Mouse (Mus musculus): ENCODE measurements around the gene Slc4a2. TPM values are rescaled to one million over a fixed set of nuclear protein-coding genes. Genes with fewer than 3 reads are reported as not detected.
A peak's percentile ranks its signal among the peaks of the same experiment; 100 is the strongest.

Slc4a2 gene
- polyA plus RNA-seq, 1 experiment from 2014 or later: 45.1 TPM

DNA sequence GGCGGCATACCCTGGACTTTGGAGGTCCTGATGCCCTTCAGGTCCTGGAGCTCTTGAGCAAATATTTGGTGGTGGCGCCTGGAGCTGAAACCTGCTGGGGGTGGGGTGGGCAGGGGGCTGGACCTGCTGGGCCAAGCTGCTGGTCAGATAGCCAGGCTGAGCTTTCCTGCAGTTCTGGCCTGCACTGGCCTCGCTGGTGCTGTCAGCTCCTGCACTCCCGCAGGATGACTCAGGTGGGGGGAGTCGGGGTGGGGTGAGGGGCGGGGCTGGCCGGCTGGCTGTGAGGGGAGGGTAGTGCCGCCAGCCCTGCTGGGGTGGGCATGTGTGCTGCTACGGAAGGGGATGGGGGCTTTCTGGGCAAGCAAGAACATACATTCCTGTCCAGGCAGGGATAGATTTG lies 5.0 kb downstream of the Slc4a2 start:
- peak overlapping the region; percentile 32 for H3K4me3 ChIP-seq (ENCODE audit: low read length)
- no peak for ATAC-seq (ENCODE audit: low read depth)
- no peaks in the 10 kb centered on the region for H3K27me3 ChIP-seq (ENCODE audit: control insufficient read depth, insufficient read depth, low read depth, low read length)
- H3K9me3 ChIP-seq (ENCODE audit: control insufficient read depth, low read length): no peaks in the 10 kb centered on the region
- peaks cover 36% of the 10 kb centered on the region for H3K36me3 ChIP-seq (ENCODE audit: control insufficient read depth, insufficient read depth, low read length)
- peaks cover 25% of the 10 kb centered on the region for H3K4me1 ChIP-seq (replicated peaks; ENCODE audit: control insufficient read depth, insufficient read depth, low read length)
- H3K9ac ChIP-seq (ENCODE audit: low read length): peak overlapping the region; percentile 34
- WGBS: 28% methylated on average over 9 of the region's 9 CpGs
- H3K4me2 ChIP-seq (ENCODE audit: low read depth, low read length): peak overlapping the region; percentile 84
- peak overlapping the region; percentile 50 for H3K27ac ChIP-seq (ENCODE audit: low read length)

GRCm38 (mm10) chr5:24433993-24434392 lies 10.4 kb downstream of the Slc4a2 start:
- no peak overlapping the region for H3K27ac ChIP-seq (ENCODE audit: low read length)
- H3K9me3 ChIP-seq (ENCODE audit: control insufficient read depth, low read length): no peaks in the 10 kb centered on the region
- H3K4me2 ChIP-seq (ENCODE audit: low read depth, low read length): no peak overlapping the region
- WGBS: 87% methylated on average over 8 of the region's 8 CpGs
- H3K4me1 ChIP-seq (replicated peaks; ENCODE audit: control insufficient read depth, insufficient read depth, low read length): no peaks in the 10 kb centered on the region; the same call in 1 of the 2 replicates
- H3K36me3 ChIP-seq (ENCODE audit: control insufficient read depth, insufficient read depth, low read length): peaks cover 75% of the 10 kb centered on the region
- ATAC-seq (ENCODE audit: low read depth): no peak
- no peak overlapping the region for H3K9ac ChIP-seq (ENCODE audit: low read length)
- H3K4me3 ChIP-seq (ENCODE audit: low read length): no peak overlapping the region
- no peaks in the 10 kb centered on the region for H3K27me3 ChIP-seq (ENCODE audit: control insufficient read depth, insufficient read depth, low read depth, low read length)

DNA sequence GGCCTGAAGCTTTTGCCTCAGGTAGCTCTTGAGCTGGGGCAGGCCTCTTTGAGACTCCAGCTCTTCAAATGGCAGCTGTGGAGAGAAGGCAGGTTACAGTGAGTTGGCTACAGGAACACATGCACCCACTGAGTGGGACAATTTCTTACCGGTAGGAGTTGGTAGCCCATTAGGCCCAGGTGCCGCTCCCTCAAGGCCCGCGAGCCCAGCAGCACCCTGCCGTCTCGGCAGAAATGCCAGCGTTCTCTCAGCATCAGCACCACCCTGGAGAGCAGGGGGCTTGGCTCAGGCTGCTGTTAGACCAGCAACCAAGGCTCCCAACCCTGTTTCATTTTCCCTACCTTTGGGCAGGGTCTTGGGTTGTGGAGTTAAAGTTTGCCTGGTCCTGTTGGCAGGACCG lies 17.6 kb downstream of the Slc4a2 start:
- peaks cover 33% of the 10 kb centered on the region for H3K36me3 ChIP-seq (ENCODE audit: control insufficient read depth, insufficient read depth, low read length)
- H3K4me2 ChIP-seq (ENCODE audit: low read depth, low read length): no peak overlapping the region
- H3K9me3 ChIP-seq (ENCODE audit: control insufficient read depth, low read length): no peaks in the 10 kb centered on the region
- no peak overlapping the region for H3K9ac ChIP-seq (ENCODE audit: low read length)
- H3K4me3 ChIP-seq (ENCODE audit: low read length): no peak overlapping the region
- H3K27me3 ChIP-seq (ENCODE audit: control insufficient read depth, insufficient read depth, low read depth, low read length): no peaks in the 10 kb centered on the region
- no peak overlapping the region for H3K27ac ChIP-seq (ENCODE audit: low read length)
- 92% methylated on average over 8 of the region's 8 CpGs for WGBS
- peaks cover 16% of the 10 kb centered on the region for H3K4me1 ChIP-seq (replicated peaks; ENCODE audit: control insufficient read depth, insufficient read depth, low read length)
- no peak for ATAC-seq (ENCODE audit: low read depth)

DNA sequence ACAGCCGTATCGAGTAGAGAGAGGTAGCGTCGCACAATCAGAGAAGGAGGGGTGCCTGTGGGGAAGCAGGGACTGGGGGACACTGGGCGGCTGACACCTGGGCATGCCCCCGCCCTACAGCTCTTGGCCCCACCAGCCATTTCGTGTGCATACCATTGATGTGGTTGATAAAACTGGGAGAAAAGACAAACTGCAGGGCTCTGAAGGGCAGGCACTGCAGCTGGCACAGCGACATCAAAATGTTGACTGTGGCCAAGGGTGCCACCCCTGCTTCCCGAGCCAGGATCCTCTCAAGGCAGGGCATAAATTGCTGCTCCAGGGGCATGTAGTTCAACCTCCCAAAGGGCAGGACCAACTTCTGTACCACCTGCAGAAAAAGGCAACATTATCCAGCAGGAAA lies 18.4 kb downstream of the Slc4a2 start:
- H3K27ac ChIP-seq (ENCODE audit: low read length): no peak overlapping the region
- peaks cover 20% of the 10 kb centered on the region for H3K4me1 ChIP-seq (replicated peaks; ENCODE audit: control insufficient read depth, insufficient read depth, low read length)
- H3K4me2 ChIP-seq (ENCODE audit: low read depth, low read length): no peak overlapping the region
- no peak overlapping the region for H3K4me3 ChIP-seq (ENCODE audit: low read length)
- H3K9me3 ChIP-seq (ENCODE audit: control insufficient read depth, low read length): no peaks in the 10 kb centered on the region
- peaks cover 26% of the 10 kb centered on the region for H3K36me3 ChIP-seq (ENCODE audit: control insufficient read depth, insufficient read depth, low read length)
- no peaks in the 10 kb centered on the region for H3K27me3 ChIP-seq (ENCODE audit: control insufficient read depth, insufficient read depth, low read depth, low read length)
- 81% methylated on average over 9 of the region's 9 CpGs for WGBS
- ATAC-seq (ENCODE audit: low read depth): no peak
- H3K9ac ChIP-seq (ENCODE audit: low read length): no peak overlapping the region

DNA sequence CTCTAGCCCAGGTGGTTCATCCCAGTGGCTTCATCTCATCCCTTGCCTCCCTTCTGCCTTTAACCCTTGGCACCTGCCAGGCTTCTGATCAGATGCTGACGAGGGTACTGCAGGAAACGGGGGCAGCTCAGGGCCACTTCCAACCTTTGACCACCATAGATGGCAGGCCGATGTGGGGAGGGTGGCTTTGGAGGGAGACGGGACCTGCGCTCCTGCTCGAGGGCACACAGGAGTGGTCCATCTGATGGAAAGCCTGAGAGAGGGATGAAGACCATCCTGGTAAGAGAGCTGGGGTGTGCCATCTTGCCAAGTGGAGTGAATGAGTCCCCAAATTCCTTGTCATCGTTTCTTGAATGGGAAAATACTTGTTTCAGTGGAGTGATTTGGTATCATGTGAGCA lies 19.6 kb downstream of the Slc4a2 start:
- Histone ChIP-seq H3K9ac (ENCODE audit: low read length) (no peak overlapping the region), H3K4me3 (ENCODE audit: low read length) (no peak overlapping the region), H3K36me3 (ENCODE audit: control insufficient read depth, insufficient read depth, low read length) (peaks cover 22% of the 10 kb centered on the region), H3K27ac (ENCODE audit: low read length) (no peak overlapping the region), H3K4me2 (ENCODE audit: low read depth, low read length) (no peak overlapping the region), H3K4me1 (replicated peaks; ENCODE audit: control insufficient read depth, insufficient read depth, low read length) (peaks cover 28% of the 10 kb centered on the region), H3K9me3 (ENCODE audit: control insufficient read depth, low read length) (no peaks in the 10 kb centered on the region), H3K27me3 (ENCODE audit: control insufficient read depth, insufficient read depth, low read depth, low read length) (no peaks in the 10 kb centered on the region)
- ATAC-seq (ENCODE audit: low read depth): no peak
- 87% methylated on average over 7 of the region's 7 CpGs for WGBS

- H3K4me3 ChIP-seq (ENCODE audit: low read length): peak overlapping the region; percentile 96
- peak overlapping the region; percentile 98 for H3K9ac ChIP-seq (ENCODE audit: low read length)
- peaks cover 28% of the 10 kb centered on the region for H3K4me1 ChIP-seq (replicated peaks; ENCODE audit: control insufficient read depth, insufficient read depth, low read length)
- H3K9me3 ChIP-seq (ENCODE audit: control insufficient read depth, low read length): no peaks in the 10 kb centered on the region
- no peak overlapping the region for H3K27ac ChIP-seq (ENCODE audit: low read length)
- H3K4me2 ChIP-seq (ENCODE audit: low read depth, low read length): peak overlapping the region; percentile 91
- peaks cover 18% of the 10 kb centered on the region for H3K36me3 ChIP-seq (ENCODE audit: control insufficient read depth, insufficient read depth, low read length)
- no peak for ATAC-seq (ENCODE audit: low read depth)
- WGBS: 75% methylated on average over 12 of the region's 12 CpGs
- no peaks in the 10 kb centered on the region for H3K27me3 ChIP-seq (ENCODE audit: control insufficient read depth, insufficient read depth, low read depth, low read length)
These were observed 20.3 kb downstream of the Slc4a2 start for GRCm38 (mm10) chr5:24443927-24444326.

DNA sequence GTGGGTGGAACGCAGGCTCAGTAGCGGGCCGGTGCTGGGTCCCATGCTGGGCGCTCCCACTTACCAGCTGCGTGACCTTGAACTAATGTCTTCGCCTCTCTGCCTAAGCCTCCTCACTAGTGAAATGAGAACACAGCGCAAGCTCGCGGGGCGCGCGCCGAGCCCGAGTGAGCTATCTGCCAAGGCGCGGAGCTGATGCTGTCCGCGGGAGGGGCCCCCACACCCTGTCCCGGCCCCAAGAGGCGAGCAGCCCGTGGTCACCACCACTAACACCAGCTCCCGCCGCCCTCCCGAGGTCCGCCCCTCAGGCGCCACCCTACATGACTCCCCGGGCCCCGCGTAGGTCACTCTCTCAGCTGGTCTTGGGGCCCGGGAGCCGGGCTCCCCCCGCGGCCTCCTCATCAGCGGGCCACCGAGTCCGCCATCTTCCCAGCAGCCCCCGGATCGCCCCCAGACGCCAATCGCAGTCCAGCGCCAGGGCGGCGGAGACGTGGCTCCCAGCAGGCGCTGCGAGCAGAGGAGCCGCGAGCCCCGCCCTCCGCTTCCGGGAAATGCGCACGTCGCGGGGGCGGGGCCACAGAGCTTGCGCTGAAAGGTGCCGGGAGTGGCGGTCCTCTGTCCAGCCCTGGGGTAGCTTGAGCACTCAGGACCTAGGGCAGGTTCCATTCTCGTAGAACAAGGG lies 21.2 kb downstream of the Slc4a2 start, which contains the start of gene Fastk:
Fastk (minus strand) TSS at position 542 of the 682 bp plus-strand sequence.
- Histone ChIP-seq H3K9me3 (ENCODE audit: control insufficient read depth, low read length) (no peaks in the 10 kb centered on the region), H3K27ac (ENCODE audit: low read length) (peak within 1 kb of the TSS; percentile 88), H3K4me1 (replicated peaks; ENCODE audit: control insufficient read depth, insufficient read depth, low read length) (peaks cover 28% of the 10 kb centered on the region), H3K9ac (ENCODE audit: low read length) (peak within 1 kb of the TSS; percentile 98), H3K4me3 (ENCODE audit: low read length) (peak within 1 kb of the TSS; percentile 96), H3K4me2 (ENCODE audit: low read depth, low read length) (peak within 1 kb of the TSS; percentile 91), H3K36me3 (ENCODE audit: control insufficient read depth, insufficient read depth, low read length) (peaks cover 12% of the 10 kb centered on the region; the same call in 1 of the 2 replicates), H3K27me3 (ENCODE audit: control insufficient read depth, insufficient read depth, low read depth, low read length) (no peaks in the 10 kb centered on the region)
- under 1% methylated on average over 60 of the region's 60 CpGs for WGBS
- ATAC-seq (ENCODE audit: low read depth): peak; percentile 91

- Histone ChIP-seq H3K4me3 (ENCODE audit: low read length) (peak overlapping the region; percentile 96), H3K36me3 (ENCODE audit: control insufficient read depth, insufficient read depth, low read length) (peaks cover 8% of the 10 kb centered on the region; the same call in 1 of the 2 replicates), H3K27ac (ENCODE audit: low read length) (peak overlapping the region; percentile 88), H3K9ac (ENCODE audit: low read length) (peak overlapping the region; percentile 98), H3K4me2 (ENCODE audit: low read depth, low read length) (peak overlapping the region; percentile 91), H3K9me3 (ENCODE audit: control insufficient read depth, low read length) (no peaks in the 10 kb centered on the region), H3K27me3 (ENCODE audit: control insufficient read depth, insufficient read depth, low read depth, low read length) (no peaks in the 10 kb centered on the region), H3K4me1 (replicated peaks; ENCODE audit: control insufficient read depth, insufficient read depth, low read length) (peaks cover 28% of the 10 kb centered on the region)
- ATAC-seq (ENCODE audit: low read depth): 0 out of 2 replicates have a peak, but pooled peaks have one; percentile 0
- 51% methylated on average over 20 of the region's 20 CpGs for WGBS
These were observed 21.9 kb downstream of the Slc4a2 start for GRCm38 (mm10) chr5:24445428-24446080.

GRCm38 (mm10) chr5:24446630-24447029 lies 23.0 kb downstream of the Slc4a2 start:
- H3K27me3 ChIP-seq (ENCODE audit: control insufficient read depth, insufficient read depth, low read depth, low read length): no peaks in the 10 kb centered on the region
- H3K4me3 ChIP-seq (ENCODE audit: low read length): no peak overlapping the region
- no peak overlapping the region for H3K27ac ChIP-seq (ENCODE audit: low read length)
- H3K9ac ChIP-seq (ENCODE audit: low read length): no peak overlapping the region
- no peaks in the 10 kb centered on the region for H3K9me3 ChIP-seq (ENCODE audit: control insufficient read depth, low read length)
- 90% methylated on average over 7 of the region's 7 CpGs for WGBS
- H3K36me3 ChIP-seq (ENCODE audit: control insufficient read depth, insufficient read depth, low read length): peaks cover 2% of the 10 kb centered on the region; the same call in 1 of the 2 replicates
- ATAC-seq (ENCODE audit: low read depth): no peak
- H3K4me2 ChIP-seq (ENCODE audit: low read depth, low read length): no peak overlapping the region
- peaks cover 33% of the 10 kb centered on the region for H3K4me1 ChIP-seq (replicated peaks; ENCODE audit: control insufficient read depth, insufficient read depth, low read length)
